Mouse (Mus musculus): Measurements from ENCODE around the gene Mindy3.

- TF ChIP-seq CTCF (IDR thresholded peaks at IDR 0.05; ENCODE audit: low read depth) (no peak), EP300 (optimal IDR thresholded peaks at IDR 0.05) (no peak)
Observed at GRCm38 (mm10) chr2:12424374-12424773, 5.1 kb upstream of the Mindy3 start.
